Mouse (Mus musculus): ENCODE data around the gene Lrrc38.

DNA sequence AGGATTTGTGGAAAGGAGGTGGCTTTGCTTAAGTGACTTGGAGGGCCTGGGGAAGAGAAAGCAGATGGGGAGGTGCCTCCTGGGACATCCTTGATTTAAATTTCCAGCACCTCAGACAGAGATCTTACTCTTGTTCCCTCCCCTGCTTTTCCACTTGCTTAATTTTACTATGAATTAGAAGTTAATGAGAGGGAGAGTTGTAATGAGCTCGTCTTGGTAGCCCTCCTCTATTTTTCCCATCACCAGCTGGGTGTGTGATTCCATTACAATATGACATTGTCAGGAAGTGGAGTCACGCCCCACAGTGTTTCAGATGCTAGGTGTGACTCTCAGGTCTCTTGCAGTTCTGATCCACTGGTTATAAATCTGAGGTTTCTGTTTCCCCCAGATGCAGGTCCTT is 13.5 kb upstream of the Lrrc38 start:
- no peak for TF ChIP-seq POLR2A (IDR thresholded peaks at IDR 0.05; ENCODE audit: borderline replicate concordance, extremely low read depth, low read depth, low read length)
- no peak for TF ChIP-seq CTCF (IDR thresholded peaks at IDR 0.05; ENCODE audit: insufficient read depth, low read length)
